Mouse (Mus musculus): ENCODE data around the gene Iglon5.

GRCm38 (mm10) chr7:43475706-43476105 lies 14.2 kb downstream of the Iglon5 start:
- TF ChIP-seq CTCF (IDR thresholded peaks at IDR 0.05; ENCODE audit: low read depth) (peak; percentile 27; the same call in 1 of the 2 replicates), EP300 (IDR thresholded peaks at IDR 0.05; ENCODE audit: low read depth) (no peak)

Measured in liver, postnatal 0 days (tissue).